Mouse (Mus musculus) heart, postnatal 25 days (tissue): ENCODE data around the gene Usp37. TPM values are rescaled to one million over a fixed set of nuclear protein-coding genes. Genes with fewer than 3 reads are reported as not detected.
"Not testable (repeated sequence)": the region's sequence is repeated elsewhere in the genome, so short reads cannot be mapped to it uniquely, and the experiment has no call there.

Source experiments
- DNase-seq: peaks from one replicate; pipeline ENCODE4 v3.0.0; 2022; ENCODE audit warnings: low spot score
- intact Hi-C: fragments of 180-260 bp; cut with DNase I; formaldehyde crosslinking; loops from one replicate; pipeline ENCODE4 v1.15.1; 2025
- total RNA-seq, 2 experiments: library from RNA; stranded (reverse); gene quantifications; 2 replicates each; pipeline ENCODE4 v1.2.3; 2021

The Usp37 gene
- total RNA-seq, 2 experiments from 2014 or later = 7.5 to 9.0 TPM

GRCm38 (mm10) chr1:74408589-74409504 lies 135.2 kb downstream of the Usp37 start, which contains the start of gene Vil1:
Gene Vil1, plus strand, starts transcription at chr1:74409376.
- DNase-seq = no peak
- intact Hi-C loops = no loop called here

GRCm38 (mm10) chr1:74404206-74404605 lies 139.9 kb downstream of the Usp37 start:
- DNase-seq = no peak
- intact Hi-C loops = no loop called here

GRCm38 (mm10) chr1:74401015-74401702 lies 142.9 kb downstream of the Usp37 start:
- DNase-seq = no peak
- intact Hi-C loops = no loop called here

- no peak for DNase-seq
- intact Hi-C loops = no loop called here
Measured at GRCm38 (mm10) chr1:74400531-74400930, 143.6 kb downstream of the Usp37 start.

- intact Hi-C loops = loop anchor here (2.0 kb wide), 1 partner anchor 55 kb away; no protein-coding TSS in a partner anchor
- DNase-seq = peak; percentile 44
Measured at GRCm38 (mm10) chr1:74397919-74398451, 146.1 kb downstream of the Usp37 start.

- intact Hi-C loops = no loop called here
- DNase-seq = peak; percentile 99
Measured at GRCm38 (mm10) chr1:74397268-74397918, 146.7 kb downstream of the Usp37 start.

- DNase-seq, intact Hi-C loops: not testable (repeated sequence)
Measured at GRCm38 (mm10) chr1:74396456-74397222, 147.4 kb downstream of the Usp37 start.

- intact Hi-C loops = no loop called here
- no peak for DNase-seq
Measured at GRCm38 (mm10) chr1:74395290-74395689, 148.8 kb downstream of the Usp37 start.

- DNase-seq = no peak
- intact Hi-C loops = no loop called here
Measured at GRCm38 (mm10) chr1:74394858-74395257, 149.2 kb downstream of the Usp37 start.

GRCm38 (mm10) chr1:74394311-74394710 lies 149.8 kb downstream of the Usp37 start:
- intact Hi-C loops = no loop called here
- no peak for DNase-seq

GRCm38 (mm10) chr1:74393697-74394096 lies 150.4 kb downstream of the Usp37 start:
- intact Hi-C loops = no loop called here
- DNase-seq = no peak

- DNase-seq = no peak
- intact Hi-C loops = no loop called here
Measured at GRCm38 (mm10) chr1:74393010-74393409, 151.1 kb downstream of the Usp37 start.

GRCm38 (mm10) chr1:74392446-74392994 lies 151.6 kb downstream of the Usp37 start:
- DNase-seq = no peak
- intact Hi-C loops = no loop called here

GRCm38 (mm10) chr1:74391844-74392441 lies 152.1 kb downstream of the Usp37 start:
- DNase-seq = peak; percentile 73
- intact Hi-C loops = loop anchor here (2.0 kb wide), 2 partner anchors 59 to 79 kb away; no protein-coding TSS in a partner anchor

- DNase-seq = peak; percentile 98
- intact Hi-C loops = loop anchor here (2.0 kb wide), 2 partner anchors 58 to 78 kb away; no protein-coding TSS in a partner anchor
Measured at GRCm38 (mm10) chr1:74390924-74391748, 152.9 kb downstream of the Usp37 start, which contains the start of gene Ctdsp1. Gene Ctdsp1, plus strand, starts transcription at chr1:74391509.

GRCm38 (mm10) chr1:74390287-74390906 lies 153.7 kb downstream of the Usp37 start:
- intact Hi-C loops = loop anchor here (2.0 kb wide), 2 partner anchors 58 to 78 kb away; no protein-coding TSS in a partner anchor
- DNase-seq = no peak

- intact Hi-C loops = loop anchor here (2.0 kb wide), 2 partner anchors 57 to 77 kb away; no protein-coding TSS in a partner anchor
Measured at GRCm38 (mm10) chr1:74389831-74390286, 154.2 kb downstream of the Usp37 start.

More at GRCm38 (mm10) chr1:74389831-74390286, 154.2 kb downstream of the Usp37 start:
- DNase-seq = no peak
